Mouse (Mus musculus) adrenal gland, postnatal 4 days (tissue): Measurements from ENCODE around the gene Rad51b. TPM values are rescaled to one million over a fixed set of nuclear protein-coding genes. Genes with fewer than 3 reads are reported as not detected.
A peak's percentile ranks its signal among the peaks of the same experiment; 100 is the strongest.

Experiments
- DNase-seq, 2 experiments: peaks; one replicate each; pipeline ENCODE4 v3.0.0; 2021 to 2022; ENCODE audit warnings: low spot score in 2 of 2, mixed read lengths in 2 of 2
- total RNA-seq, 2 experiments: library from RNA; stranded (reverse); gene quantifications; 2 replicates each; pipeline ENCODE4 v1.2.3; 2021

The Rad51b gene
- total RNA-seq, 2 experiments from 2014 or later = 3.1 TPM

DNA sequence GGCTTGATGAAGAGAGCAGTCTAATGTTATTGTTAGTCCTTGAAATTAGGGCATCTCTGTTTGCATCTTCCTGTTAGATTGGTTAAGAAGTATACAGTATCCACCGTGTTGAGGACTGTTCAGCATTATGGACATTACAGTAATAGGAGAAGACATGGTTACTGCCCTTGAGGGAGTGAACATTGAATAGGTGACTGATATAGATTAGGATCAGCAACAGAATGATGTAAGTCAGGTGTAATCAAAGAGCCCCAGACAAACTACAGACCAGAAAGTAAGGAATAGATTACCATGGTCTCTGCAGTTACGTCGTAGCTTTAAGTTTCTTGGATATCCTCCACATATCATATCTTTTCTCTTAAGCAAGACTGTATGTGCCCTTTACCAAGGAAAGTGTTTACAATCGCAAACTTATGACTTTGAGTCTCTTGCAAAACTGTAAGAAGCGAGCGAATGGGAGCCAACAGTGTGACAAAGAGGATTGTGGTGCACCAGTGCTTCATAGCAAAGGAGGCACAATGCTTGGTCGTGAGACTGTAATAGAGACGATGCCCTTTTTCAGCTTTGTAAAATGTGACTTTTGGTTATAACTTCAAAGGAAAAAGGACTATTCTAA, 263.1 kb downstream of the Rad51b start:
- no peak for DNase-seq

GRCm38 (mm10) chr12:79560893-79561292, 263.8 kb downstream of the Rad51b start:
- DNase-seq = no peak

- no peak for DNase-seq
Observed at GRCm38 (mm10) chr12:79574159-79575040, 277.3 kb downstream of the Rad51b start.

DNA sequence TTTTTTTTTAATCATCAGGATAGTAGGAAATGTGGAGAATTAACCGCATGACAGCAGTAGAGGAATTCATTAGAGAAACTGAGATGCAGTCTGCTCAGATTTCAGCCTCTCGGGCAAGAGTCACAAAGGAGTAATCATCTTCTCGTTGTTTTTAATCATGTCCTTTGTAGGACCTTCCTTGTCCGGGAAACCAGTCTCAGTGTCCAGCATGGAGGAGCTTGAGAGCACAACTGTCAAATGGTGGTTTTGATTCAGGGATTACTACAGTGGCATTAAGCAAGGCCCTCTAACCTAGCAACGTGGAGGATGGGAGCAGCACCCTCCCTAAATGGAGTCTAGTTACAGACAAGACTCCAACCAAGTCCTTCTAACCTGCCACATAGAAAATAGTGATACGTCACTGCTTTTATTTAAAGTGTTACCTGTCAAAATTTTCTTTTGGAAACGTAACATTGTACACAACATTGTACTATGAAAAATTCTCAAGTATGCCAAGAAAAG, 278.0 kb downstream of the Rad51b start:
- no peak for DNase-seq

GRCm38 (mm10) chr12:79577525-79577924, 280.4 kb downstream of the Rad51b start:
- no peak for DNase-seq

DNA sequence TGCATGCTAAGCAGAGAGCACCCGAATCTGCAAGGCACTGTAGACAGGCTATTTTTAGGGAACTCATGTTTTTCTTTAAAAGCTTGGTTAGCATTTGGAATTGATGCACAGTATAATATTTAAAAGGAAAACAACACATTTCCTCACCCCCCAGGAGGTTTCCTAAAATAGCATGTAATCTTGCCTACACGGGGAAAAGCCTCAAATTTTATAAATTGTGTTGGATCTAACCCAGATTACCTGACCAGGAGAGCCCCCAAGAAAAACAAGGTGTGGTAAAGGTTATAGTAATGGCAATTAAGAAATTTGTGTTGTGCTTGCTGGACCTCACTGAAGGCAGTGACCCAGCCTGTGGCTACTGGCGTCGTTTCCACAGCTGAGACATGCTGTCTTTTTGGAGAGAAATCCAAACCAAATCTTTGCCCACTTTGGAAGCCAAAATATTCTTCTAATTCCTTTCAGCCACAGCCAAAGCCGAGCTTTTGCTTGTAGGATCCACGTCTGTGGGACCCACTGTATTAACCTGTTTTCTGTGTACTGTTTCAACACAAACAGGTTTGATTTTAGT, 282.0 kb downstream of the Rad51b start:
- DNase-seq = no peak

- no peak for DNase-seq
Observed at GRCm38 (mm10) chr12:79579837-79580236, 282.8 kb downstream of the Rad51b start.

DNA sequence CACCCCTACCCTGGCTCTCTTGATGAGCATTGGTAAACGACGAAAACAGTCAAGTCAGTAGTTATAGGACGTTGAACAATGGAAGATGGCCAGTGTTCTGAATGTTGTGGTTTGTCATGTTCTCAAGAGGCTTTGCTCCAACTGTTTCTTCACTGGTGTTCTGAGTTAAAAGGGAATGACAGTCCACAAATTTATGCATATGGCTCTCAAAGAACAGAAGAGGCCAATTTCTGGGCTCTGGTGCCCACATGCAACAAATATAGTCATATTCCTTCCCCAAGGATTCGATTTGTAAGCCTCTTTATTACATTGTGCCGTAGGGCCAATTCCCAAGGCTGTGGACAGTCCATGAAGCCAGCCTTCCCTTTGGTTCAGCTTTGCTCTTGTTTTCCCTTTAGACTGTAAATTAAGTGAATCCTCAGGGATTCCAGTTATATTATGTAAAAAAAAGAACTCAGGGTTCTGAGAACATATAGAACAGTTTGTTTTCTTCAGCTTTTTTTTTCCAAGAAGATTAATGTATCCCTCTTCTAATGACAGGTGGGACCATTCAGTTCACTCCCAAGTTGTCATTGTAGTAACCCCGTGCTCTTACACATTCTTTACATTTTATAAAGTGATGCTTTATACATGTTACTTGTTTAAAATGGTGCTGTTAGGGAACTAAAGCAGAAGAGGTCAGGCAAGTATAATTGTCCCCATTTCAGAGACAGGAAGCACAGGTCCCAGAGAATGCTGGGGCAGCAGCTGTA, 287.6 kb downstream of the Rad51b start:
- no peak for DNase-seq

DNA sequence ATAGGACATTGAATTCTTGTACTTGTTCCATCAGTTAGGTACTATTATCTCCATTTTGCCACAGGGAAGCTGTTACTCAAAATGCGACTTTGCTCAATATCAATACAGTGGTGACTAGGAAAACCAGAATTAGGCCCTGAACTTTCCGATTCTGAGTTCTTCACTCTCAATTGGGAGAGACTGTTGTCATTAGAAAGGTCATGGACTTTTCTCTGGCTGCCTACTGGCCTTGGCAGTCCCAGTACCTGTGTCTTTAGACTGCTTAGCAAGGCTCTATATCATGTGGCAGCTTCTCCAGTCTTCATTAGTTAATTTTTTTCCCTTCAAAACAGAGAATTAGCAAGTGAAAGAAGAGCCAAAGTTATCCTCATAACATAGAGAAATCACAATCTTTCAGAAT, 288.3 kb downstream of the Rad51b start:
- DNase-seq = no peak

DNA sequence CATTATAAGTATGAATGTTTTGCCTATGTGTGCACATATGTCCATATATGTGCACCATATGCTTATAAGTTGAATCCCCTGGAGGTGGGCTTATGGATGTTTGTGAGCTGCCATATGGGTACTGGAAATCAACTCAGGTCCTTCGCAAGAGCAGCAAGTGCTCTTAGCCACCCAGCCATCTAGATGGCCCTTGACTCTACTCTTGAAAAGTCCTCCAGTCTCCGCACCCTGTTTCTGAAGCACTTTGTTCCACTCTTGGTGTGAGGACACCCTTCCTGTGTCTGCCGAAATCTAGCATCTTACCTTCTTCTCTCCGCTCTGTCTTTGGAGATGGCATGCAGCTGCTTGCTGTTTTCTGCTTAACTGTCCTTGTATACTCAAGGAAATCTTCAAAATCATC, 291.7 kb downstream of the Rad51b start:
- no peak for DNase-seq

GRCm38 (mm10) chr12:79592206-79592605, 295.1 kb downstream of the Rad51b start:
- DNase-seq = no peak

GRCm38 (mm10) chr12:79596842-79597241, 299.8 kb downstream of the Rad51b start:
- DNase-seq = no peak

DNA sequence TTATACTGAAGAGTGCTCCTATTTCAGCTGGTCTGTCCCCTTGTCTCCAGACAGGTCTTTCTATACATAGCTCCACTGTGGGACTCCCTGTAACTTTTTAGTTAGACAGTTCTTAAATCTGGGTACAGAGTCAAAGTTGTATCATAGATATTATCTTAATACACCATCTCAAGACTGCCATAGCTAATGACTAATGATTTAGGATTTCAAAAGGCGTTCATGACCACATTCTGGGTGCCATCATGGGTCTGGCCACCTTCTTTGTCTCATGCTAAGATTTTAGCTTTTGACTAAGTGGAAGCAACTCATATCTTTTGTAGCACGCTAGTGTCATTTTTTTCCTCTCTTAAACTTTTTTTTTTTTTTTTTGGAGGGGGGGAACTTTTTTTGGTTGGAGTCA, 300.3 kb downstream of the Rad51b start:
- DNase-seq = no peak

DNA sequence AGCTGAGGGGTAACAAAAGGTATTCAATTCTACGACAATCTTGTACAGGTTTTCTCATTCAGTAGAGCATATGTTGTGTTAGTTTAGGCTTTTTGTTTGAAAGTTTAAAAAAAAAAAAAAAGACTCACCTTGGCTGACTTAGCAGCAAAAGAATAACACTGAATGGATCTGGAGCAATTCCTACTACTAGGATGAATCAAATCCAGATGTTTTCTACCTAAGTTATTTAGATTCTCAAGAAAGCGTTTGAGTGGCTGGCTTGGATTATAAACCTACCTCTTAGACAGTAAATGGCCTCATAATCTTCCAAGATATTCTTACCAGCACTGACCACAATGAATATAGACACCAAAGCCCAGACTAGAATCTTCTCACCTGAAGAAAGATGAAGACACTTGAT, 300.7 kb downstream of the Rad51b start:
- no peak for DNase-seq

DNA sequence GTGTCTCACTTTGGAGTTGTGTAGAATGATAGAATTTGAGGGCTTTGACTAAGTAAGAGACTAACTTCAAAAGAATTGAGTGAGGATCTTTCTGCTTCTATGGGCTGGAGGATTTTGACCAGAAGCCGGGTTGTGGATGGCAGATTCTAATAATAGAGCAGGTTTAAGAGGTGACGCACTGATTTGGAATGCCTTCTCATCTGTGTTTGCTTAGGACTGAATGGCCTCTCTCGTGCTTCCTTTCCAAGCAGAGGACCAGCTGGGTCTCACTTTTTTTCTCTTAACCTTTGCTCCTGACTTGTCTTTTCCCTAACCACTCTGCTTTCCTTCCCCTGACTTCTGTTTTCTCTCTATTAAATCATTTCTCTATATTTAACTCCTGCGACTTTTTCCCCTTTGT, 301.4 kb downstream of the Rad51b start:
- no peak for DNase-seq

GRCm38 (mm10) chr12:79598901-79599300, 301.8 kb downstream of the Rad51b start:
- DNase-seq = no peak

GRCm38 (mm10) chr12:79600149-79600769, 303.2 kb downstream of the Rad51b start:
- DNase-seq = peak; percentile 15 to 49

DNA sequence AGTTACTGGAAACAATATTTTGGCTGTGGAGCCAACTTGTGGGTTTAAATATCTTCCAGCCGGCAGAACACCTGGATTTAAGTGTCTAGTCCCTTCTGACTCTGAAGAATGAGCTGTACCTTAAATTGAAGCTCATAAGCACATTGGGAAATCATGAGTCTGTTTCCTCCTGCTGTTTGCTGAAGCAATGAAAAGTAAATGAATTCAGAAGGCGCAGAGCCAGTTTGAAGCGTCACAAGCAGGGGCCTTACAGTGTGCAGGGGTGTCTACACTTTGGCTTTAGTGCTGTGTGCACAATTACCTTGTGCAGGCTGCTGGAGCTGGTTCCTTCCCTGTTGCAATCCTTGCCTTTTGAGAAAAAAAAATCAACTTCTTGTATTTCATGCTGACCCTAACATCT, 305.6 kb downstream of the Rad51b start:
- no peak for DNase-seq

DNA sequence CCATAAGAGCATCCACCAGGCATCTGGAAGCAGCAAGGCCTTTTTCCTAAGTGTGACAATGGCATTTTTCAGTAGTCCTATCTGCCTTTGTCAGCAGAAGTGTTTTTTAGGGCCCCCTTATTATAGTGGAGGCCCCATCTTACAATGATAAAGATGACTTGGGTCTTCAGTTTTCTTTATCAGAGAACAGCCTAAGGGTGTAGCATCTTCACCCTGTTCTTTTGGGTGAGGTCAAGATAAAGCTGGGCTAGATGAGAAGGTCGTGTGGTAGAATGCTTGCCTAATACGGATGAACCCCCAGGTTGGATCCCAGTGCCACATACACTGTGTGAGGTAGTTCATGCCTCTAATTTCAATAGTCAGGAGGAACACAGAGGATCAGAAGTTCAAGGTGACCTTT, 307.8 kb downstream of the Rad51b start:
- DNase-seq = no peak

DNA sequence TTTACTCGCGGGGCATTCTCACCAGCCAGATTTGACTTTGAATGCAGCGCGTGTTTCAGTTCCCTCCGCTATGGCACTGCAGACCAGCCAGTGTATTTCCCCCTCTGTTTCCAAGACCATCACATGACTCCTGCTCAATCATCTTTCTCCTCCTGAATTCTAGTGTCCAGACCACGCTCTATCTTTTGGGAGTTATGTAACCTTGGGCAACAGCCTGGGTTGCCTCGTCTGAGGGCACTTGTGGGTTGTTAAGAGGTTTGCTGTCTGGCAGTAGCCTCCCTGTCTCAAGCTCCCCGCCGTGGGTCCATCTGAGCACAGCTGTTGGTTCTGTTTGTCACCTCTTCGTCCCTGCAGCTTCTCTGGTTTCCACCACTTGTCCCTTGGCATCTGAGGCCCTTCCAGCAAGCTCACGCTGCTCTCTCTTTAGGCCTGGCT, 309.1 kb downstream of the Rad51b start:
- no peak for DNase-seq
